Mouse (Mus musculus): ENCODE results near the gene Adamtsl5.

- TF ChIP-seq CTCF (IDR thresholded peaks at IDR 0.05) (no peak), POLR2A (IDR thresholded peaks at IDR 0.05; ENCODE audit: insufficient read depth, low read depth, low read length) (peak; percentile 55), EP300 (IDR thresholded peaks at IDR 0.05; ENCODE audit: insufficient read depth, low read depth, low read length) (no peak)
Measured at GRCm38 (mm10) chr10:80387522-80387959, 39.3 kb upstream of the Adamtsl5 start, which contains the start of gene Mex3d.
